Mouse (Mus musculus): ENCODE results near the gene Dixdc1. TPM values are rescaled to one million over a fixed set of nuclear protein-coding genes. Genes with fewer than 3 reads are reported as not detected.

Gene Dixdc1
- polyA plus RNA-seq, 1 experiment from 2014 or later = 35.1 TPM

DNA sequence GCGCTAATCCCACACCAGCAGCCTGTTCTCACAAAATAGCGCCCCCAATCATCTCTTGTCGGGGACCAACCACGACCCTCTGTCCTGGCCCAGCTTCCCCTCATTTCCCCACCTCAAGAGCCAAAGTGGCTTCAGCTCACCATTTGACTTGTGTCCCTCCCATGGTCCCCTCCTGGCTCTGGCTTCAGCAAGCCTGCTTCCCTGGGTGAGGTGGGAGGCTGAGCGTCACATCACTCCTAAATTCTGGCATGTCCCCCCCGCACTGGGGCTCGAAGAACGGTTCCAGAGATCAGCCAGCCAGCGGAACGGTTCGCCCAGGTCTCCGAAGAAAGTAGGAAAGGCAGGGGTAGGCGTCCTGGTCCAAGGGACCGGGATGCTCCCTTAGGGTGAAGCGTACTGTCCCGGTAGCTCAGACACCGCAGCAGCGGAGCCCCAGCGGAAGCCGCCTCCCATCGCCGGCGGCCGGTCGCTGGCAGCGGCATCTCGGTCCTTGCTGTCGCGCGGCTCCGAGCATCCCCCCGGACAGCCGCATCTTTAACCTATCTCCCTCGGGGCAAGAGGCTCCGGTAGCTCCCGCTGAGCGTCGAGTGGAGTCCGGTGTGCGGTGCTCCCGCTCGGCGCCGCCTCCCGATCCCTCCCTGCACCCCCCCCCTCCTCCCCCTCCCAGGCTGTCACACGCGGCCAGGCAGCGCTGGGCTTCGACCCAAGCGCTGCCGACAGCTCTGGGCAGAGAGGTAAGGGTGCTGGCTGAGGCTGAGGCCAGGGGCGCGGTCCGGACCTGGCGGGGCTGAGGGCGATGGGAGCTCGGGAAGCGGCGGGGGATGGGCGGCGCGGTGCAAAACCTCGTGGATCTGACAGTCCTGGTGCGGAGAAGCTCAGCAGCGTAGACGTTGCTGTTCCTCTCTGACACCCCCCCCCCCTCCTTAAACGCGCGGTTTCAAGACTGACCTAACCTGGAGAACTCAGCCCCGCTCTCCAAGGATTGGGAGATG lies 40.6 kb downstream of the Dixdc1 start:
- Histone ChIP-seq H3K4me3 (replicated peaks; ENCODE audit: low read depth, low read length) (peak overlapping the region; percentile 65), H3K4me2 (ENCODE audit: low read length) (peak overlapping the region; percentile 87), H3K27me3 (ENCODE audit: control insufficient read depth, insufficient read depth, low read length) (no peaks in the 10 kb centered on the region; the same call in 1 of the 2 replicates), H3K9ac (replicated peaks; ENCODE audit: low read length) (peak overlapping the region; percentile 73), H3K9me3 (ENCODE audit: control insufficient read depth, low read length) (no peaks in the 10 kb centered on the region), H3K36me3 (ENCODE audit: control insufficient read depth, insufficient read depth, low read length) (peaks cover 23% of the 10 kb centered on the region), H3K27ac (replicated peaks; ENCODE audit: low read depth, low read length) (peak overlapping the region; percentile 68), H3K4me1 (ENCODE audit: control insufficient read depth, insufficient read depth, low read length) (peaks cover 27% of the 10 kb centered on the region)
- WGBS = under 1% methylated on average over 67 of the region's 70 CpGs
- peak; percentile 71 for DNase-seq
- peak; percentile 71 for ATAC-seq (ENCODE audit: low FRiP score, low TSS enrichment)

DNA sequence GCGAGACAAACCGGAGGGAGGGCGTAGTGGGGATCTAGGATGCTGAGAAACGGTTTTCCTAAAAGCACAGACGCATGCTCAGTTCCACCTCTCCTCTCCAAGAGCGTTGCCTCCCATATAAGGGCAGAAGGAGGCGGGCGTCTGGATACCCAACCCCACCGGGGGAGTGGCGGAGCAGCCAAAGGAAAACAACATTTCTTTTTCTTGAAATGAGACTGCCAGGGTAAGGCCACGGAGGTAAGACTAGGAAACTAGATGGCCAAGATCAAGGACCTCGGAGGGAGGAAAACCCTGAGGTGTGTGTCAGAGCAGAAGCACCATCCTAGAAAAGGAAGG lies 41.6 kb downstream of the Dixdc1 start:
- DNase-seq (peak; percentile 90), ATAC-seq (ENCODE audit: low FRiP score, low TSS enrichment) (peak; percentile 72)
- Histone ChIP-seq H3K9me3 (ENCODE audit: control insufficient read depth, low read length) (no peaks in the 10 kb centered on the region), H3K4me2 (ENCODE audit: low read length) (peak overlapping the region; percentile 87), H3K4me1 (ENCODE audit: control insufficient read depth, insufficient read depth, low read length) (peaks cover 29% of the 10 kb centered on the region), H3K36me3 (ENCODE audit: control insufficient read depth, insufficient read depth, low read length) (peaks cover 26% of the 10 kb centered on the region), H3K4me3 (replicated peaks; ENCODE audit: low read depth, low read length) (peak overlapping the region; percentile 65), H3K27me3 (ENCODE audit: control insufficient read depth, insufficient read depth, low read length) (no peaks in the 10 kb centered on the region; the same call in 1 of the 2 replicates), H3K9ac (replicated peaks; ENCODE audit: low read length) (peak overlapping the region; percentile 38), H3K27ac (replicated peaks; ENCODE audit: low read depth, low read length) (peak overlapping the region; percentile 71)
- WGBS = 1% methylated on average over 12 of the region's 12 CpGs

DNA sequence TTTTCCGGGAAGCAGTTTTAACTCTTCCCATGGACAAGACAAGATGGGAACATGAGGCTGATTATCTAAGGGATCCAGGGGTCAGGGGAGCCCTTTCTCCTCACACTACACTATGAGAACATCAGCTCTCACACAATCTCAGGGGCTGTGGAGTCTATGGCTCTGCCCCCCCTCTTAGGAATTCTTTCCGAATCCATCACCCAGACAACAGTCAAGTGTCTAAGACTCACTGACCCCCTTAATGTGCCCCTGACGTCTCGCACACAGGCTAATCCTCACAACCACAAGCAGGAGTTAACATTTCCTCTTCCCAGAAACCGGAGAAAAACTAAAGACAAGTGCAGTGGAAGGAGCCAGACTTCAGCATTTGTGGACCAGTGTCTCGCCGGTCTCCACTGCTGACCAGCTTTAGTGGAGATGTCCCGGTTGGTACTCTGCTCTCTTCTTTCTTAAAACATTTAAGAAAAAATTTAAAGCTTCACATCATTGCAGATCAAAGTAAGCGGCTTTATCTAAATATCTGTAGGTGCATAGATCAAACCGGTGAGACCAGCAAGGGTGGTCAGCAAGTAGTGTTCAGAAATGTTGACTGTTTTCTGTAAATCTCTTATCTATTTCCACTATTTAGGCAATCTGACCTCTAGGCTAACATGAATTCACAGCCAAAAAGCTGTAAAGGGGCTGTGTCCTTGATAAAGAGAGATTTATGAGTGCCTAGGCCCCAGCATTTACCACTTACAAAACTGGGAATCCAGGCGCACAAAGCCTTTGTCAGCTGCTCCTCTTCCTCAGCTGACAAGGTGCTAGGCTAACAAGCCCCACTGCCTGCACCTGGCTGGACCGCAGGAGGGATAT lies 42.2 kb downstream of the Dixdc1 start:
- H3K4me2 ChIP-seq (ENCODE audit: low read length) = peak overlapping the region; percentile 87
- DNase-seq = peak; percentile 51
- peak overlapping the region; percentile 65 for H3K4me3 ChIP-seq (replicated peaks; ENCODE audit: low read depth, low read length)
- peaks cover 30% of the 10 kb centered on the region for H3K36me3 ChIP-seq (ENCODE audit: control insufficient read depth, insufficient read depth, low read length)
- H3K9ac ChIP-seq (replicated peaks; ENCODE audit: low read length) = peak overlapping the region; percentile 38
- peaks cover 29% of the 10 kb centered on the region for H3K4me1 ChIP-seq (ENCODE audit: control insufficient read depth, insufficient read depth, low read length)
- no peaks in the 10 kb centered on the region; the same call in 1 of the 2 replicates for H3K27me3 ChIP-seq (ENCODE audit: control insufficient read depth, insufficient read depth, low read length)
- 19% methylated on average over 12 of the region's 12 CpGs for WGBS
- H3K9me3 ChIP-seq (ENCODE audit: control insufficient read depth, low read length) = no peaks in the 10 kb centered on the region
- ATAC-seq (ENCODE audit: low FRiP score, low TSS enrichment) = no peak
- peak overlapping the region; percentile 71 for H3K27ac ChIP-seq (replicated peaks; ENCODE audit: low read depth, low read length)

DNA sequence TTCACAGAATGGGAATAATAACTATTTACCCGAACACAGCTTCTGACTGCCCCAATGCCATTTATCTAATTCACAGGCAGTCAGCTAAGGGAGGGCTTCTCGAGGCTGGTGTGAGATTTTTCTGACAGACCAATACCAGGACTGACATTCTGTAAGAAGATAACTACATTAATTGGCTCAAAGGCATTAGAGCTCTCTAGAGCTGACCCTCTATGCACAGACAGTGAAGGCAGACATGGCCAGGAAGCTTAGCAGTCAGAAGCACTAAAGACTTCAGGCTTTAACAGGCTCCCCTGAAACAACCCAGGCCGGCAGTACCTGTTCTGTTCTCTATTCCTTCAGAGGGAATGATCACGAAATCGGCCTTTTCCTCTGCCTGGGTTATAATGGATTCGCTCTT lies 44.2 kb downstream of the Dixdc1 start:
- Histone ChIP-seq H3K36me3 (ENCODE audit: control insufficient read depth, insufficient read depth, low read length) (peaks cover 25% of the 10 kb centered on the region), H3K9me3 (ENCODE audit: control insufficient read depth, low read length) (no peaks in the 10 kb centered on the region), H3K27ac (replicated peaks; ENCODE audit: low read depth, low read length) (no peak overlapping the region), H3K4me3 (replicated peaks; ENCODE audit: low read depth, low read length) (no peak overlapping the region), H3K27me3 (ENCODE audit: control insufficient read depth, insufficient read depth, low read length) (no peaks in the 10 kb centered on the region), H3K9ac (replicated peaks; ENCODE audit: low read length) (no peak overlapping the region), H3K4me1 (ENCODE audit: control insufficient read depth, insufficient read depth, low read length) (peaks cover 29% of the 10 kb centered on the region), H3K4me2 (ENCODE audit: low read length) (no peak overlapping the region)
- WGBS = 82% methylated on average over 6 of the region's 6 CpGs
- no peak for ATAC-seq (ENCODE audit: low FRiP score, low TSS enrichment)
- DNase-seq = no peak

DNA sequence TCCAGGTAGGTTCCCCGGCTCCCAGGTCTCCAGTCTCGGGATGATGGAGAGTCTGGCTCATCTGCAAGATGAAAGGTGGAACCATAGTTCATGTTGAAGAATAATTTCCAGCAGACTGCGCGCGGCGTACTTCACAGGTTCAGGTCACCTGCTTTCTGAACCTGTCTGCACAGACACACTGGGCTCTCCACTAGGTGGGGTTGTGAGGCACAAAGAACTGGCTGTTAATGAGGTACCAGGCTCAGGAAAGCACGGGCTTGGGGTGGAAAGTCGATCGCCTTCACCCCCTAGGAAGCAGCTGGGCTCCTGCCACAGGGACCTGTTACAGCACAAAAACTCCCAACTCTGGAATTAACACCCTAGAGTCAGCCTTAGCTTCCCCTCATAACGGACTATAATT lies 45.7 kb downstream of the Dixdc1 start:
- peaks cover 22% of the 10 kb centered on the region for H3K4me1 ChIP-seq (ENCODE audit: control insufficient read depth, insufficient read depth, low read length)
- peaks cover 40% of the 10 kb centered on the region for H3K36me3 ChIP-seq (ENCODE audit: control insufficient read depth, insufficient read depth, low read length)
- H3K4me2 ChIP-seq (ENCODE audit: low read length) = no peak overlapping the region
- no peak overlapping the region for H3K9ac ChIP-seq (replicated peaks; ENCODE audit: low read length)
- ATAC-seq (ENCODE audit: low FRiP score, low TSS enrichment) (no peak), DNase-seq (peak; percentile 76)
- H3K27me3 ChIP-seq (ENCODE audit: control insufficient read depth, insufficient read depth, low read length) = no peaks in the 10 kb centered on the region
- 22% methylated on average over 10 of the region's 10 CpGs for WGBS
- no peak overlapping the region for H3K4me3 ChIP-seq (replicated peaks; ENCODE audit: low read depth, low read length)
- no peak overlapping the region for H3K27ac ChIP-seq (replicated peaks; ENCODE audit: low read depth, low read length)
- H3K9me3 ChIP-seq (ENCODE audit: control insufficient read depth, low read length) = no peaks in the 10 kb centered on the region

DNA sequence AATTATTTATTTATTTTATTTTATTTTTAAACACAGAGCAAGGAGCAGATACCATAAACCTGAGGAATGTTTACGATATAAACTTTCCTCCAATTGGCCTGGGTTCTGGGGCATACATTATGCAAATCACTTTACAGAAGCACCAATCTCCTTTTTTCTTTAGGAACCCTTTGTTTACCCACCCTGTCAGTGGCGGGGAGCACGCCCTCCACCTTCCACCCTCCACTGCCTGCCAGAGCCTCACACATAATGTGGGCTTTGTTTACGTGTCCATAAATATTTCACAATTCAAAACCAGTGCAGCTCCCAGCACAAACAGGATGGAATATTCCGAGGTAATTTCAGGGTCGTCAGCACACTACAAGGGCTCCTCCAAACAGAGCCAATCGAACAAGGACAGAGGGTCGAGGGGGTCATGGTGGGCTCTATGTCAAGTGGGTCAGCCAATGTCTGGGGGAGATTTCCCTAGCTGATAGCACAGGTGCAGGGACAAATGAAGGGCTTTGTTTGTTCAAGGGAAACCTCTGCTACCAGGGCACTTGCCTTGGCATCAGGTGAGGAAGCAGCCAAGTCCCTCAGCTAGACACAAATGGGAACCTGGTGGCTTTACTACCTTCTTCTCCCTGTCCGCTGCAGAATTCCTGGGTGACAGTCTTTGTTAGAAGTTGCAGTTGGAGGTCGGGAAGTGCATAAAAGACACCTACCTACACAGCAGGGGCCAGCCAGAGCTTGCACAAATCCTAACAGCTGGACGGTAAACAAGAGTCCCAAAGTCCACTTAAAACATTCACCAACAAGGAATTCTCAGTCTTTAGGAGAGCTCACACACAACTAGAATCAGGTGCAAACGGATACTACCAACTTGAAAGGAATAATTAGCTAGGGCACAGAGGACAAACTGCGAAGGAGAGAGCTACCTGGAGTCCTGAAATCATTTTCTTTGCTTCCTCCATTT lies 46.4 kb downstream of the Dixdc1 start:
- no peak overlapping the region for H3K9ac ChIP-seq (replicated peaks; ENCODE audit: low read length)
- no peak overlapping the region for H3K27ac ChIP-seq (replicated peaks; ENCODE audit: low read depth, low read length)
- DNase-seq (peak; percentile 8), ATAC-seq (ENCODE audit: low FRiP score, low TSS enrichment) (no peak)
- H3K9me3 ChIP-seq (ENCODE audit: control insufficient read depth, low read length) = no peaks in the 10 kb centered on the region
- 13% methylated on average over 13 of the region's 13 CpGs for WGBS
- no peaks in the 10 kb centered on the region for H3K27me3 ChIP-seq (ENCODE audit: control insufficient read depth, insufficient read depth, low read length)
- H3K4me1 ChIP-seq (ENCODE audit: control insufficient read depth, insufficient read depth, low read length) = peaks cover 17% of the 10 kb centered on the region; the same call in 1 of the 2 replicates
- no peak overlapping the region for H3K4me3 ChIP-seq (replicated peaks; ENCODE audit: low read depth, low read length)
- peaks cover 46% of the 10 kb centered on the region for H3K36me3 ChIP-seq (ENCODE audit: control insufficient read depth, insufficient read depth, low read length)
- H3K4me2 ChIP-seq (ENCODE audit: low read length) = no peak overlapping the region

DNA sequence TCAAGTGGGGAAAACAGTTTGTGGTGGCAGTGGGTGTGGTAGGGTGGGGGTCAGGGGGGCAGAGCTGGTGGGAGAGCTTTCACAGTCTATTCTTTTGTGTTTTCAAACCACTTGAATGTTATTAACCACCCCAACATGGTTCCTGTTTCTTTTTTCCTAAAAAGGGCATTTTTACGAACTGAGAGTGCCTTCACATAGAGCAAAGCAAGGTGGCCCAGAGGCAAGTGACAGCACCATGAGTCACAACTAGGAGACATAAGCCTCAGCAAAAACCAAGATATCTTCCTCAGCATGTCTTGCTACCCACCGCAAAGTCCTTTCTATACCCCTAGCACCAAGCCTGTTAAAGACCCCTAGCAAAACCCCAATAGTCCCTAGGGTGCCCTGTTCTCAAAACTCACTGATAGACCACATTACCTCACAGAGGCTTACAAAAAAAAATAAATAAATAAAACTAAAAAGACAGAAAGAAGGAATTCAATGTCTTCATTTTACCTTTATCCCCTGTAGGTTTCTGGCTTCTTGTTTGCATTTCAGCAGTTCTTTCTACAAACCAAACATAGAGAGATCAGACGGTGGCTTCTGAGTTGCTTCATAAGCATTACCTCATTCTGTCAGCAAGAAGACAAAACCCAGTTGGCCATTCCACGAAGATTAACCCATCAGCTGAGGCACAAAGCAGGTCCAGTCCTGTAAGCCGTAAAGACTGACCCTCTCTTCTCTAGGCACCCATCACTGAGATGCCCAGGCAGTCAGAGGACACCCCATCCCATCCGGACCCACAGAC lies 52.3 kb downstream of the Dixdc1 start:
- Histone ChIP-seq H3K27ac (replicated peaks; ENCODE audit: low read depth, low read length) (no peak overlapping the region), H3K4me2 (ENCODE audit: low read length) (no peak overlapping the region), H3K4me3 (replicated peaks; ENCODE audit: low read depth, low read length) (no peak overlapping the region), H3K27me3 (ENCODE audit: control insufficient read depth, insufficient read depth, low read length) (no peaks in the 10 kb centered on the region), H3K4me1 (ENCODE audit: control insufficient read depth, insufficient read depth, low read length) (no peaks in the 10 kb centered on the region), H3K9me3 (ENCODE audit: control insufficient read depth, low read length) (no peaks in the 10 kb centered on the region), H3K9ac (replicated peaks; ENCODE audit: low read length) (no peak overlapping the region), H3K36me3 (ENCODE audit: control insufficient read depth, insufficient read depth, low read length) (peaks cover 80% of the 10 kb centered on the region)
- DNase-seq (no peak), ATAC-seq (ENCODE audit: low FRiP score, low TSS enrichment) (no peak)
- WGBS = 73% methylated on average over 6 of the region's 6 CpGs
